Mouse (Mus musculus) MEL (cell line): ENCODE measurements around the gene Wfs1. TPM values are rescaled to one million over a fixed set of nuclear protein-coding genes. Genes with fewer than 3 reads are reported as not detected.

Experiments
- DNase-seq: peaks from one replicate; pipeline ENCODE4 v3.0.0; 2011; ENCODE audit warnings: low read depth, low spot score
- H3K27ac ChIP-seq: 2 replicates; pipeline ENCODE4 v1.5.1; 2012; ENCODE audit warnings: low read depth, mild to moderate bottlenecking, control low read depth, low read length, moderate library complexity; ENCODE audit not compliant: control insufficient read depth
- H3K27me3 ChIP-seq, 2 experiments: fragments of 150-350 bp in 1 of 2; sonication (generic) in 1 of 2; 2 replicates each; pipeline ENCODE4 v1.6.1; 2012; ENCODE audit warnings: low read length in 2 of 2, mild to moderate bottlenecking in 2 of 2, improper control_type of control experiment in 1 of 2, moderate library complexity in 1 of 2; ENCODE audit not compliant: insufficient read depth in 2 of 2, control insufficient read depth in 1 of 2
- H3K36me3 ChIP-seq, 2 experiments: 2 replicates each; pipeline ENCODE4 v1.6.1; 2012 to 2014; ENCODE audit warnings: low read length in 2 of 2, improper control_type of control experiment in 1 of 2, inconsistent platforms in 1 of 2, mild to moderate bottlenecking in 1 of 2; ENCODE audit not compliant: insufficient read depth in 2 of 2, control insufficient read depth in 1 of 2
- H3K4me1 ChIP-seq, 2 experiments: fragments of 150-350 bp in 1 of 2; sonication (generic) in 1 of 2; 2 replicates each; pipeline ENCODE4 v1.6.1; 2012; ENCODE audit warnings: low read length in 2 of 2, improper control_type of control experiment in 1 of 2, mild to moderate bottlenecking in 1 of 2; ENCODE audit not compliant: insufficient read depth in 2 of 2, control insufficient read depth in 1 of 2
- H3K4me3 ChIP-seq, 2 experiments: fragments of 150-350 bp in 1 of 2; sonication (generic) in 1 of 2; 2 replicates each; pipeline ENCODE4 v1.5.1; 2012; ENCODE audit warnings: low read depth in 2 of 2, low read length in 2 of 2, mild to moderate bottlenecking in 2 of 2, moderate library complexity in 2 of 2, control low read depth in 1 of 2, improper control_type of control experiment in 1 of 2; ENCODE audit not compliant: control insufficient read depth in 1 of 2, insufficient read depth in 1 of 2
- H3K79me2 ChIP-seq: 2 replicates; pipeline ENCODE4 v1.6.1; 2012; ENCODE audit warnings: mild to moderate bottlenecking, low read length, moderate library complexity; ENCODE audit not compliant: control insufficient read depth, poor library complexity, insufficient read depth
- H3K9ac ChIP-seq: 2 replicates; pipeline ENCODE4 v1.6.1; 2012; ENCODE audit warnings: low read depth, mild to moderate bottlenecking, control low read depth, low read length, moderate library complexity; ENCODE audit not compliant: control insufficient read depth, poor library complexity, severe bottlenecking
- H3K9me3 ChIP-seq: fragments of 150-350 bp; sonication (generic); replicated peaks from 2 replicates; pipeline ENCODE4 v1.6.1; 2012; ENCODE audit warnings: mild to moderate bottlenecking, low read length, improper control_type of control experiment, moderate library complexity; ENCODE audit not compliant: insufficient read depth
- BHLHE40 ChIP-seq: IDR thresholded peaks from 2 replicates; pipeline ENCODE4 v1.6.1; 2012; ENCODE audit warnings: low read depth, mild to moderate bottlenecking, inconsistent platforms, low read length, improper control_type of control experiment, borderline replicate concordance
- CHD2 ChIP-seq: IDR thresholded peaks from 2 replicates; pipeline ENCODE4 v1.6.1; 2011; ENCODE audit warnings: low read length, improper control_type of control experiment
- ELF1 ChIP-seq: IDR thresholded peaks from 2 replicates; pipeline ENCODE4 v1.6.1; 2014; ENCODE audit warnings: low read depth, mild to moderate bottlenecking, inconsistent platforms, low read length, improper control_type of control experiment, moderate library complexity
- ETS1 ChIP-seq: IDR thresholded peaks from 2 replicates; pipeline ENCODE4 v1.6.1; 2012; ENCODE audit warnings: low read depth, mild to moderate bottlenecking, inconsistent platforms, low read length, improper control_type of control experiment, moderate library complexity
- HCFC1 ChIP-seq: IDR thresholded peaks from 2 replicates; pipeline ENCODE4 v1.6.1; 2012; ENCODE audit warnings: low read depth, mild to moderate bottlenecking, inconsistent platforms, low read length, improper control_type of control experiment, moderate library complexity
- JUND ChIP-seq: IDR thresholded peaks from 2 replicates; pipeline ENCODE4 v1.6.1; 2011; ENCODE audit warnings: low read depth, mild to moderate bottlenecking, improper control_type of control experiment, low read length
- KAT2A ChIP-seq: conservative IDR thresholded peaks from 2 replicates; pipeline ENCODE4 v1.6.1; 2012; ENCODE audit warnings: low read depth, low read length, improper control_type of control experiment, inconsistent platforms
- MAFK ChIP-seq: IDR thresholded peaks from 2 replicates; pipeline ENCODE4 v1.6.1; 2011; ENCODE audit warnings: low read depth, mild to moderate bottlenecking, low read length, improper control_type of control experiment, borderline replicate concordance
- MAX ChIP-seq: IDR thresholded peaks from 2 replicates; pipeline ENCODE4 v1.6.1; 2011; ENCODE audit warnings: low read length, improper control_type of control experiment
- MEF2A ChIP-seq: IDR thresholded peaks from 2 replicates; pipeline ENCODE4 v1.6.1; 2014; ENCODE audit warnings: low read depth, mild to moderate bottlenecking, inconsistent platforms, low read length, improper control_type of control experiment; ENCODE audit not compliant: poor library complexity, insufficient replicate concordance, severe bottlenecking; ENCODE audit errors: extremely low read depth
- MXI1 ChIP-seq: IDR thresholded peaks from 2 replicates; pipeline ENCODE4 v1.6.1; 2011; ENCODE audit warnings: mild to moderate bottlenecking, low read depth, low read length, improper control_type of control experiment
- MYC ChIP-seq: IDR thresholded peaks from 2 replicates; pipeline ENCODE4 v1.6.1; 2011; ENCODE audit warnings: low read depth, mild to moderate bottlenecking, low read length, improper control_type of control experiment, moderate library complexity
- RCOR1 ChIP-seq: IDR thresholded peaks from 2 replicates; pipeline ENCODE4 v1.6.1; 2012; ENCODE audit warnings: low read depth, mild to moderate bottlenecking, inconsistent platforms, low read length, improper control_type of control experiment
- SMC3 ChIP-seq: IDR thresholded peaks from 2 replicates; pipeline ENCODE4 v1.6.1; 2011; ENCODE audit warnings: low read depth, low read length, improper control_type of control experiment
- TAL1 ChIP-seq: IDR thresholded peaks from 2 replicates; pipeline ENCODE4 v1.6.1; 2012; ENCODE audit warnings: mild to moderate bottlenecking, inconsistent platforms, low read length, moderate library complexity, mixed read lengths
- ZKSCAN1 ChIP-seq: IDR thresholded peaks from 2 replicates; pipeline ENCODE4 v1.6.1; 2012; ENCODE audit warnings: low read depth, mild to moderate bottlenecking, inconsistent platforms, low read length, improper control_type of control experiment, moderate library complexity
- ZMIZ1 ChIP-seq: IDR thresholded peaks from 2 replicates; pipeline ENCODE4 v1.6.1; 2012; ENCODE audit warnings: low read depth, mild to moderate bottlenecking, inconsistent platforms, low read length, improper control_type of control experiment, moderate library complexity
- ZNF384 ChIP-seq: IDR thresholded peaks from 2 replicates; pipeline ENCODE4 v1.6.1; 2012; ENCODE audit warnings: low read depth, mild to moderate bottlenecking, inconsistent platforms, low read length, improper control_type of control experiment
- polyA plus RNA-seq, 2 experiments: library from polyadenylated mRNA; stranded (reverse) in 1 of 2; unstranded in 1 of 2; fragments of >175 nt in 1 of 2; fragments of >200 nt in 1 of 2; gene quantifications; 2 replicates each; pipeline versions ENCODE4 v1.2.1 to v1.2.4; 2012; ENCODE audit warnings: low replicate concordance in 2 of 2, low read depth in 1 of 2; ENCODE audit not compliant: insufficient read length in 2 of 2, insufficient read depth in 1 of 2, missing spikeins in 1 of 2
- total RNA-seq: library from RNA; depleted of rRNA; stranded (reverse); fragments of 300-350 nt; gene quantifications from 2 replicates; pipeline ENCODE4 v1.2.3, GENCODE M21; 2012

Gene Wfs1
- total and polyA plus RNA-seq, 3 experiments: not detected

DNA sequence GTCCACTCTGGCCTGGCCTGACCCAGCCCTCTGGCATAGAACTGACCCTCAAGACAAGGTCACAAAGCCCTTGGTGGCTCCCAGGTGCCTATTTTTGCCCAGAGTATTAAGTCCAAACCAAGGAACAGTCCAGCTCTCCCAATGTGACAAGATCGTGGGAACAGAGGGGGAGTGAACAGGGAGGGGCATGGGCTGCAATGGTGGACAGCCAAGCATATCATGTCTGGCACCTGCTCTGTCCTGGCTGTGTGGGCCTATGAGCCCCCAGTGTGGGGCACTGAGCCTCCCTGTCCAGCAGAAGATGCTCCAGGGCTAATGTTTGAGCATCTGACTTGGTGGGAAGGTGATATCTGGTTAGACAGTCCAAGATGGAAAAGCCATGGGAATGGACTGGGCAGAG lies 2.4 kb downstream of the Wfs1 start:
- TF ChIP-seq BHLHE40: no peak
- 0 out of 2 replicates have a peak, but pooled peaks have one; percentile 5 for TF ChIP-seq TAL1
- Histone ChIP-seq H3K27ac (no peak overlapping the region), H3K9ac (no peak overlapping the region), H3K27me3 (no peaks in the 10 kb centered on the region), H3K79me2 (no peaks in the 10 kb centered on the region), H3K36me3 (no peaks in the 10 kb centered on the region), H3K9me3 (no peaks in the 10 kb centered on the region), H3K4me1 (no peaks in the 10 kb centered on the region), H3K4me3 (no peak overlapping the region)
- DNase-seq: no peak

GRCm38 (mm10) chr5:36982271-36982670 lies 6.7 kb downstream of the Wfs1 start:
- H3K27me3 ChIP-seq: no peaks in the 10 kb centered on the region
- no peaks in the 10 kb centered on the region for H3K4me1 ChIP-seq
- H3K9me3 ChIP-seq: no peaks in the 10 kb centered on the region
- H3K9ac ChIP-seq: no peak overlapping the region
- no peaks in the 10 kb centered on the region for H3K79me2 ChIP-seq
- no peaks in the 10 kb centered on the region for H3K36me3 ChIP-seq
- no peak overlapping the region for H3K4me3 ChIP-seq
- no peak for TF ChIP-seq ZNF384
- TF ChIP-seq ETS1: no peak
- TF ChIP-seq SMC3: no peak
- TF ChIP-seq HCFC1: no peak
- TF ChIP-seq ELF1: no peak
- TF ChIP-seq KAT2A: no peak
- no peak for TF ChIP-seq MEF2A
- TF ChIP-seq MAFK: no peak
- TF ChIP-seq RCOR1: no peak
- TF ChIP-seq ZMIZ1: no peak
- TF ChIP-seq ZKSCAN1: no peak
- TF ChIP-seq JUND: no peak
- no peak for TF ChIP-seq CHD2
- TF ChIP-seq MYC: no peak
- no peak for TF ChIP-seq MAX
- TF ChIP-seq MXI1: no peak
- no peak overlapping the region for H3K27ac ChIP-seq
- DNase-seq: no peak
